Mouse (Mus musculus): ENCODE measurements at regions not wholly inside any gene's neighbourhood (a gene's known extent, or its start where the extent isn't known, plus 50 kb on each side); places are given as distances from the start of the nearest gene placed in this dataset.
A peak's percentile ranks its signal among the peaks of the same experiment; 100 is the strongest.

DNA sequence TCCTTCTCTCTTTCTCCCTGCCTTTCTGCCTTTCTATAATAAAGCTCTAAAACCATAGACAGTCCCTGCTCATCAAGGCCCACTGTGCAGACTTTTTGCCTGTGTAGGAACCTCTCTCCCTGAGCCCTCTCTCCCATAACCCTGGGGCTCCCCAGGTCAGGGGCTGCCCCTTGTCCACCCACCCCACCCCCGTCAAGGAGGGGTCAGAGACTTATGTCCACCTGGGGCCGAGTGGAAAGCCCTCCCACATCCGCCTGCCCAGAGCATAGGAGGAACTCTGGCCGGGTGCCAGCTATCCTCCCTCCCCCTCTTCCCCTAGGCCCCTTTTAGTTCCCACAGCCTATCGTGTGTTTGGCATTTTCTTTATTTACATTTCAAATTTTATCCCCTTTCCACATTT, 81.8 kb upstream of the Cxcl13 start:
- no peak overlapping the region for H3K4me3 ChIP-seq (ENCODE audit: insufficient read depth, poor library complexity, severe bottlenecking)
- H3K27me3 ChIP-seq (ENCODE audit: control insufficient read depth, insufficient read depth, insufficient read length): no peaks in the 10 kb centered on the region
- H3K79me3 ChIP-seq (ENCODE audit: low read depth): no peaks in the 10 kb centered on the region
- no peaks in the 10 kb centered on the region for H3K36me3 ChIP-seq (ENCODE audit: control insufficient read depth, insufficient read depth)
- no peaks in the 10 kb centered on the region for H3K79me2 ChIP-seq (ENCODE audit: control insufficient read depth, insufficient read depth)
- no peak overlapping the region for H3ac ChIP-seq (ENCODE audit: control insufficient read depth, insufficient read length, low read depth)
- no peak for TF ChIP-seq MYOD1 (IDR thresholded peaks at IDR 0.05; ENCODE audit: control insufficient read depth, insufficient read length, low read depth)
- TF ChIP-seq CTCF (IDR thresholded peaks at IDR 0.05; ENCODE audit: control insufficient read depth, insufficient read depth, insufficient read length): no peak
- no peak for TF ChIP-seq MAX (IDR thresholded peaks at IDR 0.05)
- no peak for TF ChIP-seq MYOG (IDR thresholded peaks at IDR 0.05; ENCODE audit: control insufficient read depth, extremely low read depth, insufficient read length)
- TF ChIP-seq FOSL1 (IDR thresholded peaks at IDR 0.05; ENCODE audit: insufficient read depth, low read length, poor library complexity, severe bottlenecking): no peak
- no peak for TF ChIP-seq CEBPB (IDR thresholded peaks at IDR 0.05; ENCODE audit: low read depth)
- TF ChIP-seq USF1 (IDR thresholded peaks at IDR 0.05; ENCODE audit: low read depth): no peak

DNA sequence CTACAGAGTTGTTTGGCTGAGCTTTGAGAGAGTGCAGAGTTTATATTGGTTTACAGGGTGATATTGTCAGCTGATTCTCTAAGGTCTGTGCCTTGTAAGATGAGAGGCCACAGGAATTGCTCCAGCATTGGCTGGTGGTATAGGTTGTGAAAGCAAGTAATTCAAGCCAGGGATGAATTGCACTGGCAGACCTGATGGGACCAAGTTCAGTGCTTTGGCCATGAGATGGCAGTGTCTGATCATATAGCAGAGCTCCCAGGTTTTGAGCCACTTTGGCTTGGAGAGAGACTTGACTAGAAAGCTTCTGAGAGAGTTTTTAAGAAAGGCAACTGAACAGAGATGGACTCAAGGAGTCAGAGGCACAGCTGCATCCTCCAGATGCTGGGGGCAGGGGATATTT, 75.8 kb upstream of the Cxcl13 start:
- Histone ChIP-seq H3K79me3 (ENCODE audit: low read depth) (no peaks in the 10 kb centered on the region), H3K27me3 (ENCODE audit: control insufficient read depth, insufficient read depth, insufficient read length) (no peaks in the 10 kb centered on the region)

More for the DNA sequence above, 75.8 kb upstream of the Cxcl13 start:
- H3ac ChIP-seq (ENCODE audit: control insufficient read depth, insufficient read length, low read depth): no peak overlapping the region
- TF ChIP-seq MYOD1 (IDR thresholded peaks at IDR 0.05; ENCODE audit: control insufficient read depth, insufficient read length, low read depth) (no peak), CTCF (IDR thresholded peaks at IDR 0.05; ENCODE audit: control insufficient read depth, insufficient read depth, insufficient read length) (peak; percentile 62), FOSL1 (IDR thresholded peaks at IDR 0.05; ENCODE audit: insufficient read depth, low read length, poor library complexity, severe bottlenecking) (no peak), MYOG (IDR thresholded peaks at IDR 0.05; ENCODE audit: control insufficient read depth, extremely low read depth, insufficient read length) (no peak), MAX (IDR thresholded peaks at IDR 0.05) (no peak), USF1 (IDR thresholded peaks at IDR 0.05; ENCODE audit: low read depth) (no peak), CEBPB (IDR thresholded peaks at IDR 0.05; ENCODE audit: low read depth) (no peak)
- no peaks in the 10 kb centered on the region for H3K36me3 ChIP-seq (ENCODE audit: control insufficient read depth, insufficient read depth)
- no peak overlapping the region for H3K4me3 ChIP-seq (ENCODE audit: insufficient read depth, poor library complexity, severe bottlenecking)
- no peaks in the 10 kb centered on the region for H3K79me2 ChIP-seq (ENCODE audit: control insufficient read depth, insufficient read depth)
